Mouse (Mus musculus) spleen, postnatal 10 days (tissue): Measurements from ENCODE around the gene Erich6b.

Experiments
- DNase-seq, 2 experiments: peaks; one replicate each; pipeline ENCODE4 v3.0.0; 2021 to 2022; ENCODE audit warnings: low spot score in 2 of 2

The Erich6b gene

GRCm38 (mm10) chr14:75642080-75642479, at the start of gene Erich6b:
Erich6b (plus strand) TSS chr14:75642259.
- DNase-seq = no peak

- DNase-seq = no peak
These were observed 49.1 kb upstream of the Erich6b start, which contains the start of gene Spert for GRCm38 (mm10) chr14:75592978-75593377. Spert (minus strand) TSS chr14:75593116.

- DNase-seq = no peak
These were observed 32.9 kb upstream of the Erich6b start for GRCm38 (mm10) chr14:75609176-75609575.

- no peak for DNase-seq
These were observed 25.7 kb upstream of the Erich6b start for GRCm38 (mm10) chr14:75616375-75616774.

GRCm38 (mm10) chr14:75622984-75623383, 19.1 kb upstream of the Erich6b start:
- DNase-seq = no peak

- no peak for DNase-seq
These were observed 13.2 kb upstream of the Erich6b start for GRCm38 (mm10) chr14:75628870-75629269.

GRCm38 (mm10) chr14:75635350-75635749, 6.7 kb upstream of the Erich6b start:
- DNase-seq = no peak

GRCm38 (mm10) chr14:75636107-75636506, 6.0 kb upstream of the Erich6b start:
- DNase-seq = no peak

GRCm38 (mm10) chr14:75637641-75638040, 4.4 kb upstream of the Erich6b start:
- DNase-seq = no peak

- no peak for DNase-seq
These were observed 1.2 kb upstream of the Erich6b start for GRCm38 (mm10) chr14:75640846-75641245.

GRCm38 (mm10) chr14:75641369-75641768, 690 bp upstream of the Erich6b start:
- DNase-seq = no peak

GRCm38 (mm10) chr14:75645461-75645860, 3.4 kb downstream of the Erich6b start:
- no peak for DNase-seq

GRCm38 (mm10) chr14:75646060-75646459, 4.0 kb downstream of the Erich6b start:
- no peak for DNase-seq

- no peak for DNase-seq
These were observed 5.1 kb downstream of the Erich6b start for GRCm38 (mm10) chr14:75646968-75647829.

- DNase-seq = no peak
These were observed 18.9 kb downstream of the Erich6b start for GRCm38 (mm10) chr14:75660936-75661335.

GRCm38 (mm10) chr14:75661548-75661947, 19.5 kb downstream of the Erich6b start:
- DNase-seq = no peak

- DNase-seq = no peak
These were observed 23.5 kb downstream of the Erich6b start for GRCm38 (mm10) chr14:75665430-75666180.

GRCm38 (mm10) chr14:75669085-75669645, 27.1 kb downstream of the Erich6b start:
- no peak for DNase-seq

- no peak for DNase-seq
These were observed 34.3 kb downstream of the Erich6b start for GRCm38 (mm10) chr14:75676316-75676715.

- DNase-seq = no peak
These were observed 48.4 kb downstream of the Erich6b start for GRCm38 (mm10) chr14:75690428-75690827.

- DNase-seq = no peak
These were observed 54.0 kb downstream of the Erich6b start for GRCm38 (mm10) chr14:75696096-75696495.

- DNase-seq = no peak
These were observed 55.9 kb downstream of the Erich6b start for GRCm38 (mm10) chr14:75697928-75698327.
